Mouse (Mus musculus) heart, embryonic 13.5 days (tissue): ENCODE data around the gene Cd320. TPM values are rescaled to one million over a fixed set of nuclear protein-coding genes. Genes with fewer than 3 reads are reported as not detected.
"Not testable (repeated sequence)": the region's sequence is repeated elsewhere in the genome, so short reads cannot be mapped to it uniquely, and the experiment has no call there.

ENCODE experiments used
- ATAC-seq: fragments of 200-750 bp; cut with Nextera tagmentation; 2 replicates; pipeline ENCODE4 v1.8.0; 2017; ENCODE audit warnings: moderate TSS enrichment; ENCODE audit not compliant: insufficient number of reproducible peaks, low FRiP score, low TSS enrichment; ENCODE audit errors: extremely low read depth
- H3K27ac ChIP-seq: fragments of 300-500 bp; sonication (generic); replicated peaks from 2 replicates; pipeline ENCODE4 v1.5.1; 2015; ENCODE audit warnings: moderate library complexity, mild to moderate bottlenecking, inconsistent platforms
- H3K27me3 ChIP-seq: fragments of 300-500 bp; sonication (generic); replicated peaks from 2 replicates; pipeline ENCODE4 v1.6.1; 2015; ENCODE audit warnings: mild to moderate bottlenecking, inconsistent platforms
- H3K36me3 ChIP-seq: fragments of 300-500 bp; sonication (generic); 2 replicates; pipeline ENCODE4 v1.6.1; 2015; ENCODE audit warnings: mild to moderate bottlenecking, inconsistent platforms
- H3K4me1 ChIP-seq: fragments of 300-500 bp; sonication (generic); 2 replicates; pipeline ENCODE4 v1.6.1; 2015; ENCODE audit warnings: inconsistent platforms
- H3K4me2 ChIP-seq: fragments of 300-500 bp; sonication (generic); 2 replicates; pipeline ENCODE4 v1.6.1; 2015; ENCODE audit warnings: inconsistent platforms, mild to moderate bottlenecking, moderate library complexity
- H3K4me3 ChIP-seq: fragments of 300-500 bp; sonication (generic); 2 replicates; pipeline ENCODE4 v1.5.1; 2015; ENCODE audit warnings: moderate library complexity, mild to moderate bottlenecking, inconsistent platforms
- H3K9ac ChIP-seq: fragments of 300-500 bp; sonication (generic); 2 replicates; pipeline ENCODE4 v1.6.1; 2015; ENCODE audit warnings: inconsistent platforms, mild to moderate bottlenecking, moderate library complexity
- H3K9me3 ChIP-seq: fragments of 300-500 bp; sonication (generic); 2 replicates; pipeline ENCODE4 v1.6.1; 2016; ENCODE audit warnings: inconsistent platforms
- WGBS: fragments of 180-500 bp; shearing (Covaris S2); methylation state at CpG from one replicate; pipeline ENCODE4 v1.1.7; 2015; ENCODE audit warnings: mixed read lengths; 5-methylcytosine and 5-hydroxymethylcytosine counted together
- polyA plus RNA-seq: library from polyadenylated mRNA; unstranded; fragments of >200 nt; fragmentation: Nextera tagmentation; extraction: Ambion mirVana; gene quantifications from 2 replicates; pipeline ENCODE4 v1.2.1, GENCODE M21; 2015

Gene Cd320
- polyA plus RNA-seq, 1 experiment from 2014 or later: 48.1 TPM

- H3K9me3 ChIP-seq, H3K4me3 ChIP-seq, H3K27me3 ChIP-seq, ATAC-seq, H3K27ac ChIP-seq: not testable (repeated sequence)
- 28% methylated on average over 2 of the region's 2 CpGs for whole genome bisulfite sequencing
- peak overlapping the region; percentile 47 for H3K9ac ChIP-seq
- peaks cover 19% of the 10 kb centered on the region for H3K4me1 ChIP-seq
- peaks cover 33% of the 10 kb centered on the region for H3K36me3 ChIP-seq
- peak overlapping the region; percentile 73; the same call in 1 of the 2 replicates for H3K4me2 ChIP-seq
Measured at GRCm38 (mm10) chr17:33887802-33888201, 44.9 kb downstream of the Cd320 start.

GRCm38 (mm10) chr17:33888230-33888629 is 45.3 kb downstream of the Cd320 start:
- H3K27ac ChIP-seq, H3K27me3 ChIP-seq, H3K9me3 ChIP-seq, ATAC-seq: not testable (repeated sequence)
- H3K4me2 ChIP-seq: peak overlapping the region; percentile 73
- peaks cover 19% of the 10 kb centered on the region for H3K4me1 ChIP-seq
- H3K36me3 ChIP-seq: peaks cover 31% of the 10 kb centered on the region
- H3K9ac ChIP-seq: peak overlapping the region; percentile 47; the same call in 1 of the 2 replicates
- peak overlapping the region; percentile 73; the same call in 1 of the 2 replicates for H3K4me3 ChIP-seq

GRCm38 (mm10) chr17:33889941-33890532 is 47.1 kb downstream of the Cd320 start:
- Histone ChIP-seq H3K9ac (peak overlapping the region; percentile 90), H3K36me3 (peaks cover 18% of the 10 kb centered on the region), H3K4me3 (peak overlapping the region; percentile 73), H3K27ac (peak overlapping the region; percentile 66), H3K4me1 (peaks cover 19% of the 10 kb centered on the region), H3K4me2 (peak overlapping the region; percentile 73)
- peak; percentile 7; the same call in 1 of the 2 replicates for ATAC-seq
- not testable (repeated sequence) for H3K27me3 ChIP-seq, H3K9me3 ChIP-seq
- under 1% methylated on average over 31 of the region's 44 CpGs for WGBS

GRCm38 (mm10) chr17:33890533-33891059 is 47.7 kb downstream of the Cd320 start, which contains the start of gene Kifc1:
TSS of gene Kifc1 (minus strand) at chr17:33890661.
- H3K27ac ChIP-seq: peak within 1 kb of the TSS; percentile 66
- under 1% methylated on average over 49 of the region's 49 CpGs for WGBS
- H3K4me2 ChIP-seq: peak within 1 kb of the TSS; percentile 73
- peak; percentile 98 for ATAC-seq
- H3K9me3 ChIP-seq: no peaks in the 10 kb centered on the region
- H3K4me3 ChIP-seq: peak within 1 kb of the TSS; percentile 73
- H3K27me3 ChIP-seq: no peaks in the 10 kb centered on the region
- peaks cover 15% of the 10 kb centered on the region for H3K36me3 ChIP-seq
- peak within 1 kb of the TSS; percentile 90 for H3K9ac ChIP-seq
- H3K4me1 ChIP-seq: peaks cover 19% of the 10 kb centered on the region

GRCm38 (mm10) chr17:33891357-33891756 is 48.5 kb downstream of the Cd320 start:
- Histone ChIP-seq H3K27ac (no peak overlapping the region), H3K4me1 (peaks cover 19% of the 10 kb centered on the region), H3K4me3 (no peak overlapping the region), H3K36me3 (peaks cover 7% of the 10 kb centered on the region), H3K9me3 (no peaks in the 10 kb centered on the region), H3K27me3 (no peaks in the 10 kb centered on the region), H3K4me2 (no peak overlapping the region), H3K9ac (no peak overlapping the region)
- no peak for ATAC-seq
- WGBS: 48% methylated on average over 2 of the region's 2 CpGs

GRCm38 (mm10) chr17:33891892-33892291 is 49.0 kb downstream of the Cd320 start:
- 66% methylated on average over 6 of the region's 6 CpGs for WGBS
- not testable (repeated sequence) for ATAC-seq, H3K9me3 ChIP-seq, H3K27ac ChIP-seq, H3K9ac ChIP-seq, H3K36me3 ChIP-seq, H3K4me3 ChIP-seq, H3K27me3 ChIP-seq, H3K4me2 ChIP-seq
- H3K4me1 ChIP-seq: peaks cover 19% of the 10 kb centered on the region

GRCm38 (mm10) chr17:33892429-33892828 is 49.5 kb downstream of the Cd320 start:
- H3K36me3 ChIP-seq: no peaks in the 10 kb centered on the region
- ATAC-seq: no peak

GRCm38 (mm10) chr17:33893011-33893410 is 50.1 kb downstream of the Cd320 start:
- not testable (repeated sequence) for H3K4me3 ChIP-seq, H3K4me2 ChIP-seq, H3K27me3 ChIP-seq, H3K9me3 ChIP-seq, ATAC-seq, H3K27ac ChIP-seq, H3K36me3 ChIP-seq
- 71% methylated on average over 4 of the region's 4 CpGs for WGBS
- Histone ChIP-seq H3K9ac (0 out of 2 replicates have a peak overlapping the region, but pooled peaks have one; percentile 7), H3K4me1 (peaks cover 15% of the 10 kb centered on the region)

More at GRCm38 (mm10) chr17:33892429-33892828, 49.5 kb downstream of the Cd320 start:
- no peaks in the 10 kb centered on the region for H3K27me3 ChIP-seq
- no peak overlapping the region for H3K4me2 ChIP-seq
- H3K4me3 ChIP-seq: no peak overlapping the region
- H3K4me1 ChIP-seq: peaks cover 19% of the 10 kb centered on the region
- H3K9ac ChIP-seq: no peak overlapping the region
- WGBS: 31% methylated on average over 7 of the region's 7 CpGs
- no peaks in the 10 kb centered on the region for H3K9me3 ChIP-seq
- H3K27ac ChIP-seq: no peak overlapping the region

GRCm38 (mm10) chr17:33897114-33897794 is 54.4 kb downstream of the Cd320 start:
- Histone ChIP-seq H3K4me1 (peaks cover 8% of the 10 kb centered on the region), H3K9ac (no peak overlapping the region), H3K4me3 (no peak overlapping the region), H3K4me2 (no peak overlapping the region), H3K27me3 (no peaks in the 10 kb centered on the region), H3K27ac (no peak overlapping the region), H3K9me3 (no peaks in the 10 kb centered on the region), H3K36me3 (no peaks in the 10 kb centered on the region)
- 42% methylated on average over 6 of the region's 6 CpGs for WGBS
- ATAC-seq: no peak

- not testable (repeated sequence) for H3K36me3 ChIP-seq, H3K9ac ChIP-seq, H3K4me1 ChIP-seq, H3K4me2 ChIP-seq, ATAC-seq, H3K27ac ChIP-seq, H3K4me3 ChIP-seq, H3K27me3 ChIP-seq, H3K9me3 ChIP-seq
- WGBS: 72% methylated on average over 4 of the region's 4 CpGs
Measured at GRCm38 (mm10) chr17:33898193-33898592, 55.3 kb downstream of the Cd320 start.
